In the genomic region with DNA sequence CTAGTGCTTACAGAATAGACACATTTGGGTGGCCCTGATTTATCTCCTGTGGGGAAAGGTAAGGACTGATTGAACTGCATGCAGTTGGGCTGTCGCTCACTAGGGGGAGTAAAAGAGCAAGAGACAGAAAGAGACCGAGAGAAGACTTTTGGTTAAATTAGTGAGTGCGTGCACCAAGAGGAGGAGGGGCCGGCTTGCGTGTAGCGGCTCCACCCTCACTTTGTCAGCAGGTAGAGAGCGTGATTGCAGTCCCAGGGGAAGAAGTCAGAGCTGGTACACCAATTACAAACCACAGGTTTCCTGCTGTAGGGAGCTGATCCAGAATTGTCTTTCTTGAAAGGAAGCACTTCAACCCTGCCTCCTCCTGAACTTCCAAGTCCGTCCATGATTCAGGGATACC, we compare ENCODE assay signal across 8 mouse cellular contexts. TPM values are rescaled to one million over a fixed set of nuclear protein-coding genes. Genes with fewer than 3 reads are reported as not detected.
DNase-seq lines count a peak whose midpoint lies in the region; ATAC-seq and TF ChIP-seq lines count a peak whose summit lies in the region.

A gene (plus strand): TSS at position 316 of the 400 bp plus-strand sequence.

- peaks cover 10% of the 10 kb centered on the region for H3K4me1 ChIP-seq in erythroblast, embryonic 14.5 days (ENCODE audit: control insufficient read depth)
- no peaks in the 10 kb centered on the region for H3K4me1 ChIP-seq in heart, embryonic 11.5 days (ENCODE audit: control insufficient read depth, insufficient read depth, low read length)
- no peaks in the 10 kb centered on the region for H3K4me1 ChIP-seq in kidney, embryonic 16.5 days (ENCODE audit: insufficient read depth, low read length)
- H3K4me1 ChIP-seq in liver, adult 2 months (ENCODE audit: control insufficient read depth, insufficient read depth, low read length): 0 out of 2 replicates have a peak, but pooled peaks cover 2% of the 10 kb centered on the region

- ATAC-seq in heart, embryonic 11.5 days (replicated peaks; ENCODE audit: insufficient number of reproducible peaks, low FRiP score, low TSS enrichment): no peak
- peak; percentile 90 for ATAC-seq in kidney, embryonic 16.5 days (ENCODE audit: low FRiP score, low TSS enrichment)

- H3K79me3 ChIP-seq in C2C12 (ENCODE audit: low read depth): no peaks in the 10 kb centered on the region

- no peaks in the 10 kb centered on the region for H3K79me2 ChIP-seq in C2C12 (ENCODE audit: control insufficient read depth, insufficient read depth)
- peaks cover 5% of the 10 kb centered on the region; the same call in 1 of the 2 replicates for H3K79me2 ChIP-seq in liver, adult 2 months (ENCODE audit: control insufficient read depth, insufficient read depth, low read length)
- H3K79me2 ChIP-seq in myocyte (ENCODE audit: control insufficient read depth, insufficient read depth): no peaks in the 10 kb centered on the region

- no peak within 1 kb of the TSS for H3K4me3 ChIP-seq in C2C12 (ENCODE audit: insufficient read depth, poor library complexity, severe bottlenecking)
- H3K4me3 ChIP-seq in erythroblast, embryonic 14.5 days (replicated peaks): peak within 1 kb of the TSS; percentile 48
- peak within 1 kb of the TSS; percentile 31 for H3K4me3 ChIP-seq in heart, embryonic 11.5 days (ENCODE audit: low read depth, low read length)
- peak within 1 kb of the TSS; percentile 52 for H3K4me3 ChIP-seq in kidney, embryonic 16.5 days (ENCODE audit: low read length)
- peak within 1 kb of the TSS; percentile 66 for H3K4me3 ChIP-seq in liver, adult 2 months (ENCODE audit: insufficient read depth, low read depth, low read length)
- H3K4me3 ChIP-seq in myocyte: no peak within 1 kb of the TSS

- no peak for TF ChIP-seq POLR2A in brain, embryonic 14.5 days (IDR thresholded peaks at IDR 0.05; ENCODE audit: borderline replicate concordance, extremely low read depth, insufficient read depth, insufficient read length, poor library complexity, severe bottlenecking)
- TF ChIP-seq POLR2A in liver, adult 2 months (IDR thresholded peaks at IDR 0.05; ENCODE audit: extremely low read depth, insufficient read depth, low read length): 0 out of 2 replicates have a peak, but pooled peaks have one; percentile 47
- TF ChIP-seq POLR2A in myocyte (IDR thresholded peaks at IDR 0.05; ENCODE audit: insufficient read length, low read depth): no peak

- peaks cover 20% of the 10 kb centered on the region for H3K27me3 ChIP-seq in C2C12 (ENCODE audit: control insufficient read depth, insufficient read depth, insufficient read length)
- H3K27me3 ChIP-seq in erythroblast, embryonic 14.5 days (ENCODE audit: control insufficient read depth): peaks cover 21% of the 10 kb centered on the region
- H3K27me3 ChIP-seq in heart, embryonic 11.5 days (ENCODE audit: control insufficient read depth, insufficient read depth, low read length): peaks cover 7% of the 10 kb centered on the region; the same call in 1 of the 2 replicates
- H3K27me3 ChIP-seq in kidney, embryonic 16.5 days (ENCODE audit: insufficient read depth, low read length): peaks cover 7% of the 10 kb centered on the region
- no peaks in the 10 kb centered on the region for H3K27me3 ChIP-seq in liver, adult 2 months (ENCODE audit: control insufficient read depth, insufficient read depth, low read length)
- H3K27me3 ChIP-seq in myocyte (ENCODE audit: control insufficient read depth, insufficient read depth, insufficient read length): peaks cover 25% of the 10 kb centered on the region
- no peaks in the 10 kb centered on the region for H3K27me3 ChIP-seq in splenic B cell, adult 2 months (ENCODE audit: control insufficient read depth, insufficient read depth, low read length, poor library complexity, severe bottlenecking)

- no peak within 1 kb of the TSS for H3K27ac ChIP-seq in heart, embryonic 11.5 days (ENCODE audit: low read depth, low read length)
- H3K27ac ChIP-seq in kidney, embryonic 16.5 days (ENCODE audit: low read length): 0 out of 2 replicates have a peak within 1 kb of the TSS, but pooled peaks have one; percentile 17
- H3K27ac ChIP-seq in liver, adult 2 months (replicated peaks; ENCODE audit: insufficient read depth, low read depth, low read length): peak within 1 kb of the TSS; percentile 73

- no peaks in the 10 kb centered on the region for H3K36me3 ChIP-seq in C2C12 (ENCODE audit: control insufficient read depth, insufficient read depth)
- no peaks in the 10 kb centered on the region for H3K36me3 ChIP-seq in erythroblast, embryonic 14.5 days (ENCODE audit: control insufficient read depth)
- no peaks in the 10 kb centered on the region for H3K36me3 ChIP-seq in heart, embryonic 11.5 days (ENCODE audit: control insufficient read depth, insufficient read depth, low read length)
- H3K36me3 ChIP-seq in kidney, embryonic 16.5 days (ENCODE audit: insufficient read depth, low read length): no peaks in the 10 kb centered on the region
- H3K36me3 ChIP-seq in liver, adult 2 months (ENCODE audit: control insufficient read depth, insufficient read depth, low read length): no peaks in the 10 kb centered on the region
- H3K36me3 ChIP-seq in myocyte (ENCODE audit: control insufficient read depth, insufficient read depth): no peaks in the 10 kb centered on the region
- no peaks in the 10 kb centered on the region for H3K36me3 ChIP-seq in splenic B cell, adult 2 months (ENCODE audit: control insufficient read depth, insufficient read depth, low read length, poor library complexity, severe bottlenecking)

- H3K4me2 ChIP-seq in heart, embryonic 11.5 days: peak within 1 kb of the TSS; percentile 60
- H3K4me2 ChIP-seq in kidney, embryonic 16.5 days (replicated peaks; ENCODE audit: low read depth, low read length): peak within 1 kb of the TSS; percentile 54
- peak within 1 kb of the TSS; percentile 54 for H3K4me2 ChIP-seq in myocyte (ENCODE audit: low read depth)

- H3K9me3 ChIP-seq in erythroblast, embryonic 14.5 days (ENCODE audit: control insufficient read depth, low read length): no peaks in the 10 kb centered on the region
- H3K9me3 ChIP-seq in heart, embryonic 11.5 days (replicated peaks; ENCODE audit: control insufficient read depth, low read length): no peaks in the 10 kb centered on the region
- H3K9me3 ChIP-seq in kidney, embryonic 16.5 days (ENCODE audit: low read length): no peaks in the 10 kb centered on the region

- H3K9ac ChIP-seq in heart, embryonic 11.5 days (ENCODE audit: low read depth, low read length): 0 out of 2 replicates have a peak within 1 kb of the TSS, but pooled peaks have one; percentile 44
- peak within 1 kb of the TSS; percentile 31 for H3K9ac ChIP-seq in kidney, embryonic 16.5 days (replicated peaks; ENCODE audit: low read length)
- H3K9ac ChIP-seq in liver, adult 2 months (ENCODE audit: low read depth, low read length): peak within 1 kb of the TSS; percentile 82

- no peak within 1 kb of the TSS for H3ac ChIP-seq in C2C12 (ENCODE audit: control insufficient read depth, insufficient read length, low read depth)
- no peak within 1 kb of the TSS for H3ac ChIP-seq in myocyte (ENCODE audit: control insufficient read depth, insufficient read length)

- 1% methylated on average over 8 of the region's 8 CpGs for WGBS in heart, embryonic 11.5 days (ENCODE audit: insufficient replicate concordance)
- WGBS in kidney, embryonic 16.5 days: under 1% methylated on average over 8 of the region's 8 CpGs
- under 1% methylated on average over 8 of the region's 8 CpGs for WGBS in liver, adult 2 months

- peak; percentile 89 for DNase-seq in brain, embryonic 14.5 days (ENCODE audit: low read depth)
- DNase-seq in liver, adult 2 months (ENCODE audit: extremely low read depth, low read depth, low spot score): peak; percentile 94
- peak; percentile 95 for DNase-seq in splenic B cell, adult 2 months (ENCODE audit: low read depth, low spot score)

- peak; percentile 44 for TF ChIP-seq CTCF in C2C12 (IDR thresholded peaks at IDR 0.05; ENCODE audit: control insufficient read depth, insufficient read depth, insufficient read length)
- TF ChIP-seq CTCF in brain, embryonic 14.5 days (IDR thresholded peaks at IDR 0.05; ENCODE audit: borderline replicate concordance, extremely low read depth, insufficient read depth, insufficient read length): peak; percentile 80
- peak; percentile 52 for TF ChIP-seq CTCF in liver, adult 2 months (IDR thresholded peaks at IDR 0.05; ENCODE audit: low read depth, low read length)

TF ChIP-seq in C2C12, 6 proteins besides CTCF, POLR2A, EP300 and RAD21:
- TF ChIP-seq MYOG (IDR thresholded peaks at IDR 0.05; ENCODE audit: control insufficient read depth, extremely low read depth, insufficient read length): no peak
- no peak for TF ChIP-seq FOSL1 (IDR thresholded peaks at IDR 0.05; ENCODE audit: insufficient read depth, low read length, poor library complexity, severe bottlenecking)

TF ChIP-seq in myocyte, 11 proteins besides CTCF, POLR2A, EP300 and RAD21:
- TF ChIP-seq USF1 (IDR thresholded peaks at IDR 0.05; ENCODE audit: low read depth) (no peak), E2F4 (IDR thresholded peaks at IDR 0.05; ENCODE audit: insufficient read depth) (no peak), TCF3 (IDR thresholded peaks at IDR 0.05; ENCODE audit: insufficient read length, low read depth) (no peak), MYOG (IDR thresholded peaks at IDR 0.05; ENCODE audit: control insufficient read depth in 1 of 3, insufficient read depth in 1 of 3, insufficient read length in 2 of 3, low read depth in 2 of 3) (no peak), MYOD1 (IDR thresholded peaks at IDR 0.05; ENCODE audit: control insufficient read depth in 1 of 3, insufficient read length in 2 of 3, low read depth in 2 of 3) (no peak), MAX (IDR thresholded peaks at IDR 0.05; ENCODE audit: low read depth) (no peak), TCF12 (IDR thresholded peaks at IDR 0.05; ENCODE audit: insufficient read depth, poor library complexity, severe bottlenecking) (no peak), SRF (IDR thresholded peaks at IDR 0.05; ENCODE audit: control insufficient read depth, insufficient read length, low read depth) (no peak), CEBPB (IDR thresholded peaks at IDR 0.05; ENCODE audit: insufficient read depth, poor library complexity, severe bottlenecking) (no peak), POLR2AphosphoS2 (IDR thresholded peaks at IDR 0.05; ENCODE audit: insufficient read length, low read depth) (no peak), REST (IDR thresholded peaks at IDR 0.05; ENCODE audit: insufficient read depth, insufficient read length) (no peak)

RNA-seq across cellular contexts. Expression of the gene that starts here (rescaled TPM):
- polyA plus RNA-seq in C2C12 (2012; fragmentation: generic; extraction: Trizol) (not detected), myocyte (2012; fragmentation: generic; extraction: Trizol) (not detected)
- 0.87 and 1.4 TPM in 2 replicates for polyA plus RNA-seq in brain, embryonic 14.5 days (2012; rRNA removed)
- polyA plus RNA-seq in erythroblast, embryonic 14.5 days (2012): 0.08 and 0.64 TPM in 2 replicates
- polyA plus RNA-seq in heart, embryonic 11.5 days (2014; fragmentation: Nextera tagmentation; extraction: Ambion mirVana): 0.54 and 0.96 TPM in 2 replicates
- polyA plus RNA-seq in kidney, embryonic 16.5 days (2015; fragmentation: Nextera tagmentation; extraction: Ambion mirVana): 7.2 and 8.0 TPM in 2 replicates
- 13.2 and 14.1 TPM in 2 replicates for total RNA-seq in liver, adult 2 months (2014; rRNA removed)
- 19.3 and 19.5 TPM in 2 replicates for polyA plus RNA-seq in liver, adult 2 months (2012; rRNA removed)

Comparison
In these comparisons a context has a peak if more than half of its experiments do, and no peak if none do; other contexts are left out.
1. H3K4me3 ChIP-seq: peak in erythroblast, embryonic 14.5 days (single experiment), heart, embryonic 11.5 days (single experiment), kidney, embryonic 16.5 days (single experiment) and liver, adult 2 months (single experiment); none in C2C12 (single experiment) and myocyte (single experiment).
2. H3K9ac ChIP-seq: peak in every context shown above with its lines; median percentile 82 in liver, adult 2 months; 44 in heart, embryonic 11.5 days; 31 in kidney, embryonic 16.5 days.
3. Peak in every context shown above with its lines, with median percentiles within 50 percentile points of each other: CTCF ChIP-seq, DNase-seq and H3K4me2 ChIP-seq.